Mouse (Mus musculus): ENCODE data around the gene Usp2.

The Usp2 gene

DNA sequence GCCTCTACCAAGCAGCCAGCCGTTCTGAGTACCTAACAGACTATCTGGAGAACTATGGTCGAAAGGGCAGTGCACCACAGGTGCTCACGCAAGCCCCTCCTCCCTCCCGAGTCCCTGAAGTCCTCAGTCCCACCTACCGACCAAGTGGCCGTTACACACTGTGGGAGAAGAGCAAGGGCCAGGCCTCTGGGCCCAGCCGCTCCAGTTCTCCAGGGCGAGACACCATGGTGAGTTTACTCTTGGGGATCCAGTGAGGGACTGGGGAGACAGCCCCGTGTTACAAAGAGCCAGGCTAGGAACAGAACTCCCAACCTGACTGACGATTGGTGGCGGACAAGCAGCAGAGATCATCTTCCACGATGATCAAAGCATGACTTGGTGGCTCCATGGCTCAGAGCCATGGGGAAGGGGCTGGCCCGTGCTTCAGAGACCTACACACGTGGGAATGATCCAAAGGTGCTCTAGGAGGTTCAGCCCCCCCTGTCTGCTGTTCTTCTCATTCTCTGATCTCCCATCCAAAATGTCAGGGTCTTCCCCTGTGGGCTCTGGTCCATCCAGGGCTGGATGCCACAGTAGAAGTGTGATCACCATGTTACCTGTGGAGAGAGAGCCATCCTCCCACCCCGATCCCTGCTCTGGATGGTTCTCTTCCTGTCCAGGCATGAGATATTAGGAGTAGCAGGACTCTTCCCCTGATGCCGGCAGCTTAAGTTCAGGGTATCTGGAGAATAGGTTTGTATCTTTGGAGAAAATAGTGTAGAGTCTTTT, 9.4 kb downstream of the Usp2 start:
- DNase-seq (ENCODE audit: low read depth, low spot score): no peak

DNA sequence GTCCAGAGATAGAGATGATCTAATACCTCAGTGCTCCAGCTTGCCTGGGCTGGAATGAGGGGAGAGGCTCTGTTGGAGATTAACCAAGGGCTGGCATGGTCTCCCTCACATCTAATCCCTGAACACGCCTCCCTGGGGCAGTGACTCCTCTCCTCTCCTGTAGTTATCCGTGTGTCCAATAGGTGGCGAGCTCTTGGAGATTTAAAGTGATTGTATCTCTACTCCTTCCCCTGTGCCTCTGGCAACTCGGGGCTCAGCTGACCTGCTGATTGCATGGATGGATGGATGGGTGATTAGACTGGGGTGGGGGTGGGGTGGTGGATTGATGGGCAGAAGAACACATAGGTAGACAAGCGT, 9.9 kb downstream of the Usp2 start:
- peak; percentile 64 for DNase-seq (ENCODE audit: low read depth, low spot score)

- no peak for DNase-seq (ENCODE audit: low read depth, low spot score)
These were observed 10.6 kb downstream of the Usp2 start for GRCm38 (mm10) chr9:44077266-44077910.

- DNase-seq (ENCODE audit: low read depth, low spot score): no peak
These were observed 11.4 kb downstream of the Usp2 start for GRCm38 (mm10) chr9:44078136-44078797.

DNA sequence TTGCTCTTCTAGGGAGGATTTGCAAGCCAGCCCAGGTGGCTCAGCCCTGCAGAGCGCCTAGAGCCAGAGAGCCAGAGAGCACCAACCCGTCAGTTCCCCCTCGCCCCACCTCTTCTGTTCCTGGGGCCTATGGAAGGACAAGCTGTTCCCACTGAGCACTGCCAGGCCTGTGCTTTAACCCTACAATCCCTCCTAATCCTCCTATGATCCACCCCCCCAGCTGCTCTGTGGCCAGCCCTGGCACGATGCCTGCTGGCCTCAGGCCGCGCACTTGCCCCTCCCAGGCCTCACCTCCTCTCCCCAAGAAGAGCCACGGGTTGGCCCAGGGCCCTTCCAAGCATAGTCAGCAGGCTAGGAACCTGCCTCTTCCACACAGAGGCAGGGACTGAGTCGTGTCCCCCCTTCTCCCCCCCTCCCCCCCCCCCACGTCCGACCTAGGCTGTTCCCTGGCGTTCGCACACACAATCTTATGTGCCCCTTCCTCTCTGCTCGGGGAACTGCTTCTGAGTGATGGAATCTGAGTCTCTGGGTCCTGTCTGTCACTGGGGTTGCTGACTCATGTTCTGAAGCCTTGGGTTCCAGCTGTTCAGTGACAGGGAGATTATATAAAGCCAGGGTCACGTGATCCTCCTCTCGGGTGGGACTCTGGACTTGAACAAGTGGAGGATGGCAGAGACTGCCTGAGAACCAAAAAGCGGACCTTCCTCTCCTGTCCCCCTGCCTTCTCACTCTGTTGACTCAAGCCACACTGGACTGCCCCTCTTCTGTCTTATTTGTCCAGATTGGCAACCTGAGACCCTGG, 12.3 kb downstream of the Usp2 start:
- no peak for DNase-seq (ENCODE audit: low read depth, low spot score)

DNA sequence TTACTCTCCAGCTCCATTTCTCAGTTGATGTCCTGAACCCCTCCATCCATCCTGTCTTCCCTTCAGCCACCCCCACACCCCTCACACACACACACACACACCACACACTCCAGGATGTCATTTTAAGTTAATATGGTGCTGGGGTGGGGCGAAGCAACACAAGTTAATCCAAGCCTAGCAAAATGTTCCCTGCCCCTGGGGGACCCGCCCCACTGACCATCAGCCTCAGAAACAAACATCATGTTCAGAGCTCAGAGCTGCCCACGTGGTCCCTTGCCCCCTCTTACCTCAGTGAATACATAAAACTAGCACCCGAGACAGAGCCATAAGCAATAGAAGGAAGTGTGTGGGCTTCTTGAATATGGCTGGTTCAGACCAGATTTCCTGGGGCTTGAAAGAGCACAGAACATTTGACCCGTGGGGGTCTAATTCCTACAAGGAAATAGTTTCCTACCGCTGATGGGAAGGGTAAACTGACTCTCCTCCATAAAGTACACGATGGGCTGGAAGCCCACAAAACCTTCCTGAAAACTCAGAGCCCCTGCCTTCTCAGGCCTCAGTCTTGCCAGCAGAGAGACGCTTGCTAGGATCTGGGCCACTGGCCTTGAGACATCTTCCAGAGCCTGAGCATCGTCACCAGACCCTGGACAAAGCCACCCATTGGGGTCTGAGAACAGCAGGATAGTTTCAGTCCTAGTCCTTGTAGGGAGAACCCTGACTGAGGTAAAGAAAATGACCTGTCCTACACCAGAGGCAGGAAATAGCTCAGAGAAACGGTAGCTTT, 13.4 kb downstream of the Usp2 start:
- DNase-seq (ENCODE audit: low read depth, low spot score): no peak

GRCm38 (mm10) chr9:44080953-44081352, 14.1 kb downstream of the Usp2 start:
- no peak for DNase-seq (ENCODE audit: low read depth, low spot score)

DNA sequence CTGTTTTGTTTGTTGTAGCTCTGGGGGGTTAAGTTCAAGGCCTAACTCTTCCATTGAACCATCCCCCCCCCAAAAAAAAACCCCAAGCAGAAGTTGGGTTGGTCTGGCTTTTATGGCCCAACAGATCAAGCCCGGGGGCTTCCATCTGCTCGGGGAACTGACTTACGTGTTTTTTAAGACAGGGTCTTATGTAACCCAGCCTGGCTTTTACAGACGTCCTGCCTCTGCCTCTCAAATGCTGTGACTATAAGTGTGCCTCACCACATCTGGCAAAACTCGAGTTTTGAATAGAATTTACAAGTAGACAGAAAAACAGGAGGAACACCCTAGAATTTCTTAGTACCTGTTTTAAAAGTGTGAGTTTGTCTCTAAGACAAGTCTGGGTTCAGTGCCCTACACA, 14.8 kb downstream of the Usp2 start:
- no peak for DNase-seq (ENCODE audit: low read depth, low spot score)

- no peak for DNase-seq (ENCODE audit: low read depth, low spot score)
These were observed 15.4 kb downstream of the Usp2 start for GRCm38 (mm10) chr9:44082266-44082665.

DNA sequence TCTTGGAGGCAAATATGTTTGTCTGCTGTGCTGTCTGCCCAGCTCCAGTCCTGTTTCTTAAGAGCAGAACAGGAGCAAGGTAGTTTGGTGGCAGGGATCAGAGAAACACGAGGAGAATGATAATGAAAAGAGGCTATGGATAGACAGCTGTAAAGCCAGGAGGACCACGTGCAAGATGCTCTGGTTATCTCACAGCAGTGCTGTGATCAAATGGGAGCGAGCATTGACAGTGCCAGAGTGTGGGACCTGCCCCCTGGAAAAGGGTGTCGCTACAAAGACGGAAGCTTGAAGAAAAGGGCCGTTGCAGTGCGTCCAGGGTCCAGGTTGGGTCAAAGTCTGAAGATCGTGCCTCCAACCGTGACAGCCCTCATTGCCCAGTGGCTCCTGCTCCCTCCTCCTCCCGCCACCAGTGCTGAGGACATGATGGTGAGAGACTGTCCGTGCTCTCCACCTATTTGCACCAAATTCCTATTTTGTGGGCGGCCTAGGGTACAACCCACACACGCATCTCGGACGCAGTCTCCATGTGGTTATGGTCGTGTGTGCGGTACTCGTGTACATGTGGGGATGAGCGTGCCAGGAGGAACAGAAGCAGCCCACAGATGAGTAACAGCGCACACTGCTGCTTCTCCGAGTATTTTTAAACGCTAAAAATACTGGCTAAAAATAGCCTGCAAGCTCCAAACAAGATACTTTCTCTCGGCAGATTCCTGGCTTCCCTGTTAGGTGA, 16.7 kb downstream of the Usp2 start:
- DNase-seq (ENCODE audit: low read depth, low spot score): no peak

DNA sequence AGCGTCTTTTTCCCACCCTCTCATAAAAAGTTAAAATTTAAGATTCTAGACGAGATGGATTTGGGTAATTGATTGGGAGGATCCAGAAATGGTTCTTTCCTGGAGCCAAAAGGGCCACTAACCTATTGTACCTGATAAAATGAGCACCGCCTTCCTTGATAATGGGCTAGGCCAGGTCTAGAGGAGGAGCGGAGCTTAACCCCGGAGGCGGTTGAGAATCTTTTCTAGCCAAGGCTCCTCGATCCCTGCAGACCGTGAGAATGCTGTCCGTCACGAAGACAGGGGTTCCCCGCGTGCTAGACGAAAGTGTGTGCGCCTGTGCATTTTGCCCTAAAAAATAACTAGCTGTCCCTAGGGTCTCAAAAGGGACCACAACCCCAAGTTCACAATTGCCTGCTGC, 17.4 kb downstream of the Usp2 start:
- DNase-seq (ENCODE audit: low read depth, low spot score): no peak

DNA sequence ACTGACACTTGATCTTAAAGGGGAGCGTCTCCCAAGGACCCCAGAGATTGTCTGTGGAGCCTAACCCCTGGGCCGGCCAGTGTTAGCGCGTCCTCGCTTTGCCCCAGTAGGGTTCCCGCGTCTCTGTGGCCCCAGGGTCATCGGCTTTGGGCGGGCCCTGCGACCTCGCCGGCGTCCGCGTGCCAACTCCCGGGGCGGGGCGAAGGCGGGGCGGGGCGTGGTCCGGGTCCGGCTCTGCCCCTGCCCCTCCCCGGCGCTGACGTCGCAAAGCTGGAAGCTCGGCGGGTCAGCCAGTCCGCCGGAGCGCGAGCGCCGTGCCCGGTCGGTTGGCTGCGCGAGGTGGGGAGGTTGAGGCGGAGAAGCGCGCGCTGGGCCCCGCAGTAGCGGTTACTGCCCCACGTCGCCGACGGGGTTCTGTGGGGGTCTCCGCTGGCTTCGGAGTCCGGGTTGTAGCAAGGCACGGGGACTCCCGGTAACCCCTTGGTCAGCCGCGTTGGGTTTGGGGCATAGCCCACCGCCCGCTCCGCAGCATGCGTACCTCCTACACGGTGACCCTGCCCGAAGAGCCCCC, 17.9 kb downstream of the Usp2 start:
- DNase-seq (ENCODE audit: low read depth, low spot score): peak; percentile 74

DNA sequence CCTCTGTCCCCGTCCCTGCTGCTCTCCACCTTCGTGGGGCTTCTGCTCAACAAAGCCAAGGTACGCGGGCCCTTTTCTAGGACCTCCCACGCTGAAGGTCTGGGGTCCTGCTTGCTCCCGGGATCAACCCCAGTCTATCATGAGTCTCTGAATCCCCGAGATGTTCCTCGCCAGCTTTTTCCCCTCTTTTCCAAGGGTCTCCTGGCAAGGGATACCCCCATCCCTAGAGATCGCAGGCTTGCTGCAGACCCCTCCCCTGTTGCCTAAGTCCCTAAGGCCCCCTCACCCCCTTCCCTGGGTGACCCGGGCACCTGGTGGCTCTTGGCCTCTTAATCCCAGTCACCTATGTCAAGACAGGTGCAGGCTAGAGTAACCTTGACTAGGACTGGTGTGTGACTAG, 18.5 kb downstream of the Usp2 start:
- DNase-seq (ENCODE audit: low read depth, low spot score): no peak

GRCm38 (mm10) chr9:44085741-44086665, 19.2 kb downstream of the Usp2 start:
- no peak for DNase-seq (ENCODE audit: low read depth, low spot score)

DNA sequence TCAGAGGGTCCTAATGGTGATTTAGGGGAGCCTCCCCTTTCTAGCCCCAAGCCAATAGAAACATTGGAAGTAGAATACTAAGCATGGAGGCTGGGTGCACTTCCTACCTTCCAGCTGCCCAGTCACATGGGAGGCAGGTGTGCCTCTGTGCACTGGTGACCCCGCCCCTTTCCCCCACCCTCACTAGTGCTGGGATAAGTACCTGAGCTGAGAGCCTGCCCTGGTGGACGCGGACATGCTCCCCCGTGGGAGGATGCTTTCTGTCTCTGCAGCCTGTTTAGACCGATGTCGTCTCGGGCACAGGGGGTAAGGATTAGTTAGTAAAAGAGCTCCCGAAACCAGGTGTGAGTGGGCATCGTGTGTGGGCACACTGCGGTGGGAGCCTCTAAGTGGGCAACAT, 20.1 kb downstream of the Usp2 start:
- DNase-seq (ENCODE audit: low read depth, low spot score): no peak

- DNase-seq (ENCODE audit: low read depth, low spot score): no peak
These were observed 21.1 kb downstream of the Usp2 start for GRCm38 (mm10) chr9:44087761-44088455.

DNA sequence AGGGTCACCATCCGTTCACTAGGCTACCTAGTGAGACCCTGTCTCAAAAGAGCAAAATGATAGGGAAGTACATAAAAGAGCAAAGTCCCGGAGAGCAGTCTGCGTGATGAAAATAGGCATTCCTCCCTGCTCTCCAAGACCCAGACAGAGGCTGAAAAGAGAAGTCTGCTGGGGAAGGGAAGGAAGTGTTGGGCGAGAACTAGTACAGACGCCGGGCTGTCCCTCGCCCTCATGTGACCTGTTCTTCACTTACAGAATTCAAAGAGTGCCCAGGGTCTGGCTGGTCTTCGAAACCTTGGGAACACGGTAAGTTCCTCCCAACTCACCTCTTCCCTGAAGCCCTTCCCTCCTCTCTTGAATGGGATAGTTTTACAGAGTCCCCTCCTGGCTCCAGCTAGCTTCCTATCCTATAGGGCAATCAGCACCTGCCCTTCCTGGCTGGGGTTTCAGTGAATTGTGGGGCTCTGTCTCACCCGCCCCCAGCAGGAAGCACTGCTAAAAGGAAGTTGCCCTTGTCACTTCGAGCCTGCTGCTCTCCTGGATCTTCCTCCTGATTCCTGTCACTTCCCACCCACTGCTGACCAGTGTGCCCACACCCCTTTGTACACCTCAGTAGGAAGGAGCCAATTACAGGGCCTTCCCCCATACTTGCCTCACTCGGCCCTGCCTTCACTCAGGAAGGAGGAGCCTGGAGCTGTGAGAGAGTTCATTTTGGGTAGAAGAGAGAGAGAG, 22.2 kb downstream of the Usp2 start:
- no peak for DNase-seq (ENCODE audit: low read depth, low spot score)

All from CD4-positive helper T cell, adult 2 months (primary cell).